Mouse (Mus musculus) hindlimb bud, embryonic 11.5 days (tissue): Measurements from ENCODE around the gene Slc6a17.

Source experiments
- DNase-seq: peaks from one replicate; pipeline ENCODE4 v3.0.0-alpha.2; 2012; ENCODE audit warnings: low read depth, low spot score; ENCODE audit errors: extremely low spot score

Gene Slc6a17

GRCm38 (mm10) chr3:107469059-107469458 is 48.8 kb downstream of the Slc6a17 start:
- no peak for DNase-seq

- DNase-seq = no peak
Measured at GRCm38 (mm10) chr3:107468106-107468505, 49.7 kb downstream of the Slc6a17 start.

- DNase-seq = peak; percentile 39
Measured at GRCm38 (mm10) chr3:107466577-107466976, 51.2 kb downstream of the Slc6a17 start.

- peak; percentile 50 for DNase-seq
Measured at GRCm38 (mm10) chr3:107462160-107462559, 55.7 kb downstream of the Slc6a17 start.

- no peak for DNase-seq
Measured at GRCm38 (mm10) chr3:107459773-107460431, 57.9 kb downstream of the Slc6a17 start.

GRCm38 (mm10) chr3:107459196-107459772 is 58.5 kb downstream of the Slc6a17 start, which contains the start of gene Kcnc4:
TSS of gene Kcnc4 (minus strand) at chr3:107459552.
- DNase-seq = no peak

GRCm38 (mm10) chr3:107458528-107459195 is 59.2 kb downstream of the Slc6a17 start:
- no peak for DNase-seq

- no peak for DNase-seq
Measured at GRCm38 (mm10) chr3:107458104-107458503, 59.7 kb downstream of the Slc6a17 start.

- DNase-seq = no peak
Measured at GRCm38 (mm10) chr3:107454280-107454679, 63.5 kb downstream of the Slc6a17 start.

GRCm38 (mm10) chr3:107446822-107447221 is 71.0 kb downstream of the Slc6a17 start:
- no peak for DNase-seq

- no peak for DNase-seq
Measured at GRCm38 (mm10) chr3:107443866-107444265, 74.0 kb downstream of the Slc6a17 start.

GRCm38 (mm10) chr3:107442191-107442590 is 75.6 kb downstream of the Slc6a17 start:
- DNase-seq = no peak

GRCm38 (mm10) chr3:107441306-107441705 is 76.5 kb downstream of the Slc6a17 start:
- DNase-seq = no peak

- no peak for DNase-seq
Measured at GRCm38 (mm10) chr3:107439280-107439679, 78.5 kb downstream of the Slc6a17 start.

GRCm38 (mm10) chr3:107437666-107438065 is 80.2 kb downstream of the Slc6a17 start:
- no peak for DNase-seq

GRCm38 (mm10) chr3:107436434-107436833 is 81.4 kb downstream of the Slc6a17 start:
- no peak for DNase-seq

- no peak for DNase-seq
Measured at GRCm38 (mm10) chr3:107433614-107434013, 84.2 kb downstream of the Slc6a17 start.

GRCm38 (mm10) chr3:107431268-107431667 is 86.5 kb downstream of the Slc6a17 start:
- DNase-seq = no peak

- no peak for DNase-seq
Measured at GRCm38 (mm10) chr3:107424258-107425041, 93.4 kb downstream of the Slc6a17 start.

- peak; percentile 3 for DNase-seq
Measured at GRCm38 (mm10) chr3:107420156-107420555, 97.7 kb downstream of the Slc6a17 start.
